Mouse (Mus musculus): ENCODE measurements at regions not wholly inside any gene's neighbourhood (a gene's known extent, or its start where the extent isn't known, plus 50 kb on each side); places are given as distances from the start of the nearest gene placed in this dataset.

- no peak for DNase-seq (ENCODE audit: low spot score)
Measured at GRCm38 (mm10) chr4:47724331-47725004, 250.0 kb downstream of the Sec61b start.

GRCm38 (mm10) chr4:47725005-47725340, 250.5 kb downstream of the Sec61b start:
- no peak for DNase-seq (ENCODE audit: low spot score)

GRCm38 (mm10) chr4:47746498-47747190, 272.2 kb downstream of the Sec61b start:
- no peak for DNase-seq (ENCODE audit: low spot score)

GRCm38 (mm10) chr4:47772230-47772920, 272.6 kb upstream of the Nr4a3 start:
- DNase-seq (ENCODE audit: low spot score): no peak

GRCm38 (mm10) chr4:47774664-47775063, 270.3 kb upstream of the Nr4a3 start:
- no peak for DNase-seq (ENCODE audit: low spot score)

- DNase-seq (ENCODE audit: low spot score): no peak
Measured at GRCm38 (mm10) chr4:47781039-47781438, 263.9 kb upstream of the Nr4a3 start.

- no peak for DNase-seq (ENCODE audit: low spot score)
Measured at GRCm38 (mm10) chr4:47796977-47797376, 248.0 kb upstream of the Nr4a3 start.

- DNase-seq (ENCODE audit: low spot score): no peak
Measured at GRCm38 (mm10) chr4:47799165-47799564, 245.8 kb upstream of the Nr4a3 start.

GRCm38 (mm10) chr4:47803111-47803510, 241.8 kb upstream of the Nr4a3 start:
- no peak for DNase-seq (ENCODE audit: low spot score)

GRCm38 (mm10) chr4:47807877-47808276, 237.1 kb upstream of the Nr4a3 start:
- no peak for DNase-seq (ENCODE audit: low spot score)

- DNase-seq (ENCODE audit: low spot score): no peak
Measured at GRCm38 (mm10) chr4:47814030-47814429, 230.9 kb upstream of the Nr4a3 start.

GRCm38 (mm10) chr4:47818371-47819159, 226.4 kb upstream of the Nr4a3 start:
- no peak for DNase-seq (ENCODE audit: low spot score)

GRCm38 (mm10) chr4:47820562-47820961, 224.4 kb upstream of the Nr4a3 start:
- DNase-seq (ENCODE audit: low spot score): no peak

- no peak for DNase-seq (ENCODE audit: low spot score)
Measured at GRCm38 (mm10) chr4:47823299-47823698, 221.7 kb upstream of the Nr4a3 start.

GRCm38 (mm10) chr4:47824083-47824482, 220.9 kb upstream of the Nr4a3 start:
- no peak for DNase-seq (ENCODE audit: low spot score)

GRCm38 (mm10) chr4:47832905-47833304, 212.0 kb upstream of the Nr4a3 start:
- no peak for DNase-seq (ENCODE audit: low spot score)

GRCm38 (mm10) chr4:47838411-47838810, 206.5 kb upstream of the Nr4a3 start:
- DNase-seq (ENCODE audit: low spot score): no peak

- no peak for DNase-seq (ENCODE audit: low spot score)
Measured at GRCm38 (mm10) chr4:47842128-47842656, 202.8 kb upstream of the Nr4a3 start.

- no peak for DNase-seq (ENCODE audit: low spot score)
Measured at GRCm38 (mm10) chr4:47845239-47845638, 199.7 kb upstream of the Nr4a3 start.

- DNase-seq (ENCODE audit: low spot score): no peak
Measured at GRCm38 (mm10) chr4:47846389-47847318, 198.3 kb upstream of the Nr4a3 start.

GRCm38 (mm10) chr4:47861151-47861550, 183.8 kb upstream of the Nr4a3 start:
- DNase-seq (ENCODE audit: low spot score): no peak

Measured in ovary, postnatal 10 days (tissue).